Mouse (Mus musculus) erythroblast, embryonic 14.5 days (primary cell): ENCODE data around the gene Zscan26.

Experiments
- GATA1 ChIP-seq: IDR thresholded peaks from 2 replicates; pipeline ENCODE4 v1.6.1; 2012; ENCODE audit warnings: low read length, inconsistent platforms, mixed read lengths
- TAL1 ChIP-seq: IDR thresholded peaks from 3 replicates; pipeline ENCODE4 v1.6.1; 2012; ENCODE audit warnings: low read length, inconsistent platforms, mixed read lengths

- TF ChIP-seq GATA1 (no peak), TAL1 (no peak)
Measured at GRCm38 (mm10) chr13:21427631-21428030, 25.9 kb downstream of the Zscan26 start.
